Mouse (Mus musculus) heart, postnatal 25 days (tissue): ENCODE data around the gene Capn9. TPM values are rescaled to one million over a fixed set of nuclear protein-coding genes. Genes with fewer than 3 reads are reported as not detected.

Source experiments
- DNase-seq: peaks from one replicate; pipeline ENCODE4 v3.0.0; 2022; ENCODE audit warnings: low spot score
- intact Hi-C: fragments of 180-260 bp; cut with DNase I; formaldehyde crosslinking; loops from one replicate; pipeline ENCODE4 v1.15.1; 2025
- total RNA-seq, 2 experiments: library from RNA; stranded (reverse); gene quantifications; 2 replicates each; pipeline ENCODE4 v1.2.3; 2021

Gene Capn9
- total RNA-seq, 2 experiments from 2014 or later = not detected

- intact Hi-C loops = no loop called here
- peak; percentile 82 for DNase-seq
Observed at GRCm38 (mm10) chr8:124633001-124633703, 57.2 kb downstream of the Capn9 start.

GRCm38 (mm10) chr8:124634411-124635246, 58.7 kb downstream of the Capn9 start:
- no peak for DNase-seq
- intact Hi-C loops = no loop called here

DNA sequence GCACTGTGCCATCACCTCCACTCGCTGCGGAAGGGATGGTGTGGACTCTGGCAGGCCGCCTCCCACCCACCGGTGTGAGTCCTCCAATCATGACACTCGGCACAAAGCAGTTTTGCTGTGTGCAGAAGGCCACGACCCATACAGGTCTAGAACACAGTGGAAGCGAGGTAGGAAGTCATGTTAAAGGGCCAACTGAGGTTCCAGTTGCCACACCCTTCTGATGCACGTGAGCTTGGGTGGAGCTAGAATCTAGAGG, 59.3 kb downstream of the Capn9 start:
- intact Hi-C loops = no loop called here

GRCm38 (mm10) chr8:124641599-124641998, 65.7 kb downstream of the Capn9 start:
- intact Hi-C loops = no loop called here
- no peak for DNase-seq

More for the DNA sequence above, 59.3 kb downstream of the Capn9 start:
- no peak for DNase-seq

DNA sequence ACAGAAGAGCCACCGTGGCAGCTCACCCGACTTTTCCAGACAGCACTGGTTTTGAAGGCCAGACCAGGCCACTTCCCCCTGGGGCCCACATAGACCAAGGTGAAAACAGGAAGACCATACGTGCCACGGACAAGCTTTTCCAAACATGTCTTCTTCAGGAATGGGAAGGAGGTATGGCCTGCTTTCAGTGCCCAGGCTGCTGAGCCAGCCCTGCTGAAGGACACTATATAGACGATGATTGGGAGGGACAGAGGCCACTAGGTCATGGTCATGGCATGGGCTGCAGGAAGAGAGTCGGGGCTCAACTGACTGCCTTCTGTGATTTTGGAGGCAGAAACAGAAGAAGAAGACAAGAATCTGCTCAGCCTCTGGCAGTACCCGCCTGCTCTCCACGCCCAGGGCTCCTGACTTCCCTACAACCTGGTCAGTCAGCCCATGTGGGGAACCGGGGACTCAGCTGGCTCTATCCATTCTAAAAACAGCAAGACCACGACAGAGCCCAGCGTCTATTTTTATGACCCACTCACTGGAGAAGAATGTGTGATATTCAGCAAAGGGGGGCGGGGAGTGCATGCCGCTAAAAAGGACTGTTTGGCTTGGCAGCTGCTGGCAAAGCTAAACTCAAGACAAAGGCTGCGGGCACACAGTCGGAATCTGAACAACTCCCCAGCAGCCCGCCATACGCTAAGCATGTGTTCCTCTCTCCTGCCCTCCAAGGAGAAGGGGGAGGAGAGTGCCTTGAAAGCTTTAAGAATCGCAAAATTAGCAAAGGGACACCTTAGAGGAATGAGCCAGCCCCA, 67.8 kb downstream of the Capn9 start:
- peak; percentile 54 for DNase-seq
- intact Hi-C loops = loop anchor here (2.0 kb wide), 1 partner anchor 15 kb away; no protein-coding TSS in a partner anchor

GRCm38 (mm10) chr8:124648311-124648710, 72.4 kb downstream of the Capn9 start:
- DNase-seq = no peak
- intact Hi-C loops = no loop called here

GRCm38 (mm10) chr8:124651776-124652175, 75.9 kb downstream of the Capn9 start:
- no peak for DNase-seq
- intact Hi-C loops = no loop called here

- no peak for DNase-seq
- intact Hi-C loops = no loop called here
Observed at GRCm38 (mm10) chr8:124652546-124652945, 76.6 kb downstream of the Capn9 start.

DNA sequence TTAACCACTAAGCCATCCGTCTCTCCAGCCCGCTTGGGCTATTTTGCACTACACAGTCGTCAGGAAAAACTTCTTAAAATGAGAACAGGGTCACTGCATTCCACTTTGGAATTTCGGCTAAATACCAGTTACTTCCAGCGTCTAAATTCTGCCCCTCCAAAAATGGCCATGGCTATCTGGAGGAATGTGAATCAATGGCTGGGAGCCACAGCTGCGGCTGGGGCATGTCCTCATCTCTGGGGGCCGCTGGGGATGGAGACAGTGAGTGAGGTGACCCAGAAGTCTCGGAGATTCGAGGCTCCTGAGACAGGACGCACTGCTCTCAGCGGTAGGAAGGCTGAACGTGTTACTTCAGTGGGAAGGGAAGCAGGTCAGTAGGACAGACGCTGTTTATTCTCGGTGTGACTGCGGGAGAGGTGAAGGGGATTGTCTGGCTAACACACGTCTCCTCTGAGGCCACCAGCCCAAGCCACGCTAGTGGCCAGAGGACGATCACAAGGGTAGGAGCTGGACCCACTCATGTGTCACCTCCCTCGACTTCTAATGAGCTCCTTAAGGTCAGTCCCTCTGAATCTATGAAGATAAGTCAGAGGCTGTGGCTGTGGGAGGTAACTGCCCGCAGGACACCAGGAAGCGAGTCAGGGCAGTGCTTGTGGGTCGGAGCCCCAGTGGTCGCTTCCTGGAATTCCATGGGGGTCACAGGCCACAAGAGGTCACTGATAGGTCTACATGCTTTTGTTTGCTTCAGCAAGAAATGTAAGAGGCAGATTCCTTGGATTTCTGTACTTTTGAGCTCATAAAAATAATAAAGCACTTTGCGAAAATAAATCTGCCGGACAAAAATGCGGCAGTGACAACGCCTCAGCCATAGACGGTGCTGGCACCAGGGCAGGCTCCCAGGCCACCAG, 77.9 kb downstream of the Capn9 start:
- intact Hi-C loops = no loop called here
- DNase-seq = no peak

- no peak for DNase-seq
- intact Hi-C loops = loop anchor here (2.0 kb wide), 1 partner anchor 13 kb away; no protein-coding TSS in a partner anchor
Observed at GRCm38 (mm10) chr8:124657961-124658360, 82.0 kb downstream of the Capn9 start.

GRCm38 (mm10) chr8:124658415-124658814, 82.5 kb downstream of the Capn9 start:
- intact Hi-C loops = loop anchor here (2.0 kb wide), 1 partner anchor 14 kb away; no protein-coding TSS in a partner anchor
- peak; percentile 51 for DNase-seq

GRCm38 (mm10) chr8:124661781-124662180, 85.9 kb downstream of the Capn9 start:
- intact Hi-C loops = no loop called here
- no peak for DNase-seq

GRCm38 (mm10) chr8:124662446-124663111, 86.7 kb downstream of the Capn9 start:
- intact Hi-C loops = no loop called here
- DNase-seq = no peak

GRCm38 (mm10) chr8:124663112-124663873, 87.4 kb downstream of the Capn9 start, which contains the start of gene 2310022B05Rik:
2310022B05Rik (minus strand) TSS chr8:124663369.
- intact Hi-C loops = no loop called here
- peak; percentile 87 for DNase-seq

- intact Hi-C loops = no loop called here
- no peak for DNase-seq
Observed at GRCm38 (mm10) chr8:124663874-124664230, 87.9 kb downstream of the Capn9 start.

- DNase-seq = no peak
- intact Hi-C loops = no loop called here
Observed at GRCm38 (mm10) chr8:124664414-124664813, 88.5 kb downstream of the Capn9 start.
